Mouse (Mus musculus): ENCODE results near the gene Fcgr3. TPM values are rescaled to one million over a fixed set of nuclear protein-coding genes. Genes with fewer than 3 reads are reported as not detected.
A peak's percentile ranks its signal among the peaks of the same experiment; 100 is the strongest.

Gene Fcgr3
- total RNA-seq, 2 experiments from 2014 or later: 29.8 to 80.1 TPM

- peak; percentile 71 for ATAC-seq (replicated peaks; ENCODE audit: low FRiP score, poor library complexity, severe bottlenecking)
These were observed 33.0 kb downstream of the Fcgr3 start for GRCm38 (mm10) chr1:171031752-171032151.

GRCm38 (mm10) chr1:171019311-171019950 is 45.3 kb downstream of the Fcgr3 start:
- ATAC-seq (replicated peaks; ENCODE audit: low FRiP score, poor library complexity, severe bottlenecking): no peak

DNA sequence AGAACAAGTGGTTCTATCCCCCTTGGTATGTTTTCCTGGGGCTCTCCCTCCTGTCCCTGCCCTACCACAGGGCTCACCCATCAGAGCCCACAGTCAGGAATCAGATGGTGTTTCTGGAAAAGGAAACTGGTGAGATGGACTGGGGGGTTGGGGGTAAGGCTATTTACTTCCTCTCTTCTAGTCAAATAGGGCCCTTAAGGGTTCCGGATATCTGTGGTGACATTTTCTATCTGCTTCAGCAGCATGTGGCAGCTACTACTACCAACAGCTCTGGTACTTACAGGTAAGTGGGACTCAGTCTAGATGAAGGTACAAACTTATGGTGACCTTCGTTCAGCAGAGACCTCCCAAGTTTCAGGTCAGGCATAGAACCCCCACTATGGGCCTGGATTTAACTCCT is 46.0 kb downstream of the Fcgr3 start, which contains the start of gene Fcgr4:
Fcgr4 (plus strand) TSS at position 184 of the 400 bp plus-strand sequence.
- no peak for ATAC-seq (replicated peaks; ENCODE audit: low FRiP score, poor library complexity, severe bottlenecking)

DNA sequence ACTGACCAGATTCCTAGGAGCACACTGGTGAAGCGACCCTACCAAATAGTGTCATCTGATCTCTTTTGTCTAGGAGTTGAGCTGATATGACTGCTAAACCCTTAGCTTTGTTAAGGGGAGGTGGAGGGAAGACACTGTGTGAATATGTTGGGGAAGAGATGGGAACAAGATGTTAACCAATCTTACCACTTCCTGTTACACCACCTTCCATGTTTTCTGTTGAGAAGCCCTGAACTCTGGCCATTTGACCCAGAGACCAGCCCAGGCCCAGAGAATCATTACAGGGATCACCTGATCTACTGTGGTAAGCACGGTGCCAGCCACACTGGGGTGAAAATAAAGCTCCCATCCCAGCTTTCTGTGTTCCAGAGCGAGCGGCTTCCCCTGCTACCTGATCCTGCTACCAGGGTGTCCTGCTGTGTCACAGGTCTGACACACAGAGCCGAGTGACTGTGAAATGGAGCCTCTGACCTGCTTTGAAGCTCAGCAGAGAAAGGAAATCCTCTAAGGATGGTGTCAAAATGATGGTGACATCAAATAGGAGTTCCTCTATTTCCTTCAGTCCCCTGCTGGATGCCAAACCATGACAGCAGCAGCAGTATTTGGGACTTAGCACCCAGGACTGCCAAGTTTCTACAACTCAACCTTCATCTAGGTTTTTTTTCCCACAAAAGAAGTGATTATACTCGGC is 47.1 kb downstream of the Fcgr3 start:
- no peak for ATAC-seq (replicated peaks; ENCODE audit: low FRiP score, poor library complexity, severe bottlenecking)

DNA sequence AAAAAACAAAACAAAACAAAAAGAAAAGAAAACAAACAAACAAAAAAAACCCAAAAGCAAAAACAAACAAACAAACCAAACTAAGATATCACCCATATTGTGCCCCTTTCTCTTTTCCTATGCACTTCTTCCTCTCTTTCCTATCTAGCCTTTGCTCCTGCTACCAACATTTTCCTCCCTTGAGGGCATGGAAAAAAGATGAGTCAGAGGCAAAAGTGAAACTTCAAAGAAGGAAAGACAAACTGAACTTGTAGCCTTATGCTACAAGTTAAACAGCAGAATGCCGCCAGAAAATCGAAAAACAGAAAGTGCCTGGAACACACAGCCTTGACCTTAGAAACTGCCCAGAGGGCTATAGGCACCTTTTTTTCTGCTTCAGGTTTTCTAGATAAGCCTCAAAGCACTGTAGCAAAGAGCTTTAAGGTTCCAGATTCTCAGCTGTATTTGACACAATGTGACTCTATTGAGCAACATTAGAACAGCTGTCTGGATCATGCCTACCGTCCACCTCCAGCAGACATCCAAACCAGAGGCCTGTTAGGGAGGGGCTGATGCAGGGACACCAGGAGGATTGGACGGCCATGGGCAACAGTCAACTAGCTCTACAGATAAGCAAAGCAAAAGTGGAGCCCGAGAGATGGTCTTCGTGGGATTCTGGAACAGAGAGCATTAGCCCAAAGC is 47.9 kb downstream of the Fcgr3 start:
- no peak for ATAC-seq (replicated peaks; ENCODE audit: low FRiP score, poor library complexity, severe bottlenecking)

DNA sequence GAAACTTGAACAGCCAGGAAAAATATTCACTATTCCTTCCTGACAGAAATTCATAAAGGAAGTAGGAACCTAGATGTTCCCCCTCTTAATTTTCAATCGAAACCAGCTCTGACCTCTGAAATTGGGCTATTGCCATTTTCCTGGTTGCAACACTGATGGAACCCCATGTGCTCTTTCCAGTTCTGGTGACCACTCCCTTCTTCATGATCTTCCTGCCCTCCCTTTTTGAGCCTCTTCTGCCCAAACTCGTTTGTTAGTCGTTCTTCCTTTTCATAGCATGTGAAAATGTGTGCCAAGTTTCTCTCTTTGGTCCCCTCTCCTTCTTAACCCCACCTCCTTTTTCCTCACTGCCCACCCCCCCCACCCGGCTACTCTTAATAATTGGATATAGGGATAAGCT is 53.0 kb downstream of the Fcgr3 start:
- ATAC-seq (replicated peaks; ENCODE audit: low FRiP score, poor library complexity, severe bottlenecking): no peak

DNA sequence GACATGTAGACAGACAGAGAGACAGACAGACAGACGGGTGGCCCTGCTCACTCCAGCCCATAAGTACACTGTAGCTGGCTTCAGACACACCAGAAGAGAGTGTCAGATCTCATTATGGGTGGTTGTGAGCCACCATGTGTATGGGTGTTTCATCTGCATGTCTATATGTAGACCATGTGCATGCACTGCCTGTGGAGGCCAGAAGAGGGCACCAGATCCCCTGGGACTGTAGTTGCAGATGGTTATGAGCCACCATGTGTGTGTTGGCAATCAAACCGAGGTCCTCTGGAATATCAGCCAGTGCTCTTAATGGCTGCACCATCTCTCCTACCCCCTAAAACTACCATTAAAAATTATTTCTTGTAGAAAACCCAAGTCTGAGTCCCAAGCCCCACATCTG is 57.8 kb downstream of the Fcgr3 start:
- ATAC-seq (replicated peaks; ENCODE audit: low FRiP score, poor library complexity, severe bottlenecking): 0 out of 2 replicates have a peak, but pooled peaks have one; percentile 39

DNA sequence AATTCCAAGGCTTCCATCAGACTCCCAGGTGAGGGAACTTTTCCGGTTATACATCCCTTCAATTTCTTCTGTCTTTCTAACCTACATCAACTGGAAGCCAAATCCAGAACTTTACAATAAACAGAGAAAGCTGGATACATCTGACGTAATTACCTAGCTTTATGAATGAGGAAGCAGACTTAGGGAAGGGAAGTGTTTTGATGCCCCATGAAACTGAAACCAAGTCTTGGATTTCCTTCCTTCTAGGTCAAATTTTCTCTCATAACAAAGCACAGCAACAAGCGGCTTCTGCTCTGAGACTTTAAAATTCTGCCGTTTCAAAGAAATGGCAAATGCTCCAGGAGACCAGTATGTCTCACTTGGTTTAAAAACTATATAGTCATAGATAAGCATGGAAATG is 58.4 kb downstream of the Fcgr3 start:
- ATAC-seq (replicated peaks; ENCODE audit: low FRiP score, poor library complexity, severe bottlenecking): no peak

- no peak for ATAC-seq (replicated peaks; ENCODE audit: low FRiP score, poor library complexity, severe bottlenecking)
These were observed 59.1 kb downstream of the Fcgr3 start for GRCm38 (mm10) chr1:171005586-171005985.

DNA sequence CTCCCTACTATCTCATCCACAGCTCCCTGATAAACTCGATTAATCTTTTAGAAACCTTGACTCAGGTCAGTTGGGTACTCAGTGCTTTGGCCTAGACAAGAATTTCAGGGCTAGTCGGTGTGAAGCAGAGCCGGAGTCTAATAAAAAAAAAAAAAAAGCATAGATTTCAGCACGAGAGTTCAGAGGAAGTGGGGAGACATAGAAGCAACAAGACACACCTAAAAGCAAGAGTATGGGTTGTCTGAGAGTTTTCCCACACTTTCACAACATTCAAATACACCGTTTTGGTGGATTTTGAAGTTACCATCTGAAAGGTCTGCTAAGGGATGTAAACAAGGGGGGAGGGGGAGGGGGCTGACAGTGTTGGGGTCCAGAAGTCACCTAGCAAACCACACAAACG is 59.7 kb downstream of the Fcgr3 start:
- no peak for ATAC-seq (replicated peaks; ENCODE audit: low FRiP score, poor library complexity, severe bottlenecking)

Other genes with a start within 250 kb of the Fcgr3 start
- 23.1 and 26.4 TPM in 2 replicates for gene Atf6, start 197.2 kb downstream of the Fcgr3 start, total RNA-seq (2015; ENCODE audit: low replicate concordance)
- gene Atf6, start 197.2 kb downstream of the Fcgr3 start, total RNA-seq (2017; ENCODE audit: low replicate concordance): 27.2 and 29.6 TPM in 2 replicates
- gene Gm26620, start 179.9 kb downstream of the Fcgr3 start, total RNA-seq (2015; ENCODE audit: low replicate concordance): not detected in 2 replicates
- gene Gm26620, start 179.9 kb downstream of the Fcgr3 start, total RNA-seq (2017; ENCODE audit: low replicate concordance): not detected in 2 replicates
- 2.2 and 5.4 TPM in 2 replicates for gene Dusp12, start 179.4 kb downstream of the Fcgr3 start, total RNA-seq (2015; ENCODE audit: low replicate concordance)
- not detected in 2 replicates for gene Dusp12, start 179.4 kb downstream of the Fcgr3 start, total RNA-seq (2017; ENCODE audit: low replicate concordance)
- gene Fcrlb, start 152.0 kb downstream of the Fcgr3 start, total RNA-seq (2015; ENCODE audit: low replicate concordance): not detected in 2 replicates
- not detected in 2 replicates for gene Fcrlb, start 152.0 kb downstream of the Fcgr3 start, total RNA-seq (2017; ENCODE audit: low replicate concordance)
- gene Fcrla, start 137.4 kb downstream of the Fcgr3 start, total RNA-seq (2015; ENCODE audit: low replicate concordance): 51.9 and 53.7 TPM in 2 replicates
- gene Fcrla, start 137.4 kb downstream of the Fcgr3 start, total RNA-seq (2017; ENCODE audit: low replicate concordance): 27.0 and 28.4 TPM in 2 replicates
- 29.2 and 34.8 TPM in 2 replicates for gene Fcgr2b, start 88.4 kb downstream of the Fcgr3 start, total RNA-seq (2015; ENCODE audit: low replicate concordance)
- 5.0 and 32.1 TPM in 2 replicates for gene Fcgr2b, start 88.4 kb downstream of the Fcgr3 start, total RNA-seq (2017; ENCODE audit: low replicate concordance)
- gene Fcgr4, start 46.0 kb downstream of the Fcgr3 start, total RNA-seq (2015; ENCODE audit: low replicate concordance): 12.2 and 20.2 TPM in 2 replicates
- 7.3 and 7.6 TPM in 2 replicates for gene Fcgr4, start 46.0 kb downstream of the Fcgr3 start, total RNA-seq (2017; ENCODE audit: low replicate concordance)
- gene Cfap126, start 49.0 kb upstream of the Fcgr3 start, total RNA-seq (2015; ENCODE audit: low replicate concordance): 19.8 TPM in 1 of 2 replicates, not detected in the other
- gene Cfap126, start 49.0 kb upstream of the Fcgr3 start, total RNA-seq (2017; ENCODE audit: low replicate concordance): not detected in 2 replicates
- 50.8 and 70.4 TPM in 2 replicates for gene Sdhc, start 85.7 kb upstream of the Fcgr3 start, total RNA-seq (2015; ENCODE audit: low replicate concordance)
- 4.7 and 14.6 TPM in 2 replicates for gene Sdhc, start 85.7 kb upstream of the Fcgr3 start, total RNA-seq (2017; ENCODE audit: low replicate concordance)
- gene Mpz, start 85.8 kb upstream of the Fcgr3 start, total RNA-seq (2015; ENCODE audit: low replicate concordance): not detected in 2 replicates
- not detected in 2 replicates for gene Mpz, start 85.8 kb upstream of the Fcgr3 start, total RNA-seq (2017; ENCODE audit: low replicate concordance)
- gene Pcp4l1, start 131.3 kb upstream of the Fcgr3 start, total RNA-seq (2015; ENCODE audit: low replicate concordance): 1.7 and 3.6 TPM in 2 replicates
- not detected in 2 replicates for gene Pcp4l1, start 131.3 kb upstream of the Fcgr3 start, total RNA-seq (2017; ENCODE audit: low replicate concordance)
- gene Nr1i3, start 149.0 kb upstream of the Fcgr3 start, total RNA-seq (2015; ENCODE audit: low replicate concordance): not detected in 2 replicates
- 0.39 TPM in 1 of 2 replicates, not detected in the other for gene Nr1i3, start 149.0 kb upstream of the Fcgr3 start, total RNA-seq (2017; ENCODE audit: low replicate concordance)
- gene Tomm40l, start 157.6 kb upstream of the Fcgr3 start, total RNA-seq (2015; ENCODE audit: low replicate concordance): 1.1 and 4.2 TPM in 2 replicates
- 4.0 and 4.1 TPM in 2 replicates for gene Tomm40l, start 157.6 kb upstream of the Fcgr3 start, total RNA-seq (2017; ENCODE audit: low replicate concordance)
- 16.8 TPM in 1 of 2 replicates, not detected in the other for gene Apoa2, start 160.1 kb upstream of the Fcgr3 start, total RNA-seq (2015; ENCODE audit: low replicate concordance)
- gene Apoa2, start 160.1 kb upstream of the Fcgr3 start, total RNA-seq (2017; ENCODE audit: low replicate concordance): not detected in 2 replicates
- 214 and 248 TPM in 2 replicates for gene Fcer1g, start 169.4 kb upstream of the Fcgr3 start, total RNA-seq (2015; ENCODE audit: low replicate concordance)
- gene Fcer1g, start 169.4 kb upstream of the Fcgr3 start, total RNA-seq (2017; ENCODE audit: low replicate concordance): 39.7 and 114 TPM in 2 replicates
- 0.42 TPM in 1 of 2 replicates, not detected in the other for gene Adamts4, start 185.5 kb upstream of the Fcgr3 start, total RNA-seq (2015; ENCODE audit: low replicate concordance)
- gene Adamts4, start 185.5 kb upstream of the Fcgr3 start, total RNA-seq (2017; ENCODE audit: low replicate concordance): not detected in 2 replicates
- 86.5 and 106 TPM in 2 replicates for gene Ndufs2, start 186.5 kb upstream of the Fcgr3 start, total RNA-seq (2015; ENCODE audit: low replicate concordance)
- 40.8 and 73.3 TPM in 2 replicates for gene Ndufs2, start 186.5 kb upstream of the Fcgr3 start, total RNA-seq (2017; ENCODE audit: low replicate concordance)
- gene B4galt3, start 205.4 kb upstream of the Fcgr3 start, total RNA-seq (2015; ENCODE audit: low replicate concordance): 19.7 and 20.5 TPM in 2 replicates
- gene B4galt3, start 205.4 kb upstream of the Fcgr3 start, total RNA-seq (2017; ENCODE audit: low replicate concordance): 26.8 and 40.8 TPM in 2 replicates
- 739 and 765 TPM in 2 replicates for gene Ppox, start 216.3 kb upstream of the Fcgr3 start, total RNA-seq (2015; ENCODE audit: low replicate concordance)
- gene Ppox, start 216.3 kb upstream of the Fcgr3 start, total RNA-seq (2017; ENCODE audit: low replicate concordance): 644 and 799 TPM in 2 replicates
- gene Usp21, start 223.1 kb upstream of the Fcgr3 start, total RNA-seq (2015; ENCODE audit: low replicate concordance): 39.0 and 64.9 TPM in 2 replicates
- gene Usp21, start 223.1 kb upstream of the Fcgr3 start, total RNA-seq (2017; ENCODE audit: low replicate concordance): 18.5 and 33.2 TPM in 2 replicates
- gene Ufc1, start 230.1 kb upstream of the Fcgr3 start, total RNA-seq (2015; ENCODE audit: low replicate concordance): 26.8 and 39.3 TPM in 2 replicates
- gene Ufc1, start 230.1 kb upstream of the Fcgr3 start, total RNA-seq (2017; ENCODE audit: low replicate concordance): 1.7 and 14.2 TPM in 2 replicates

All from erythroid progenitor cell, adult 5-6 weeks (primary cell).